Mouse (Mus musculus): ENCODE measurements around the gene Zcchc4. TPM values are rescaled to one million over a fixed set of nuclear protein-coding genes. Genes with fewer than 3 reads are reported as not detected.

Zcchc4 gene
- polyA plus RNA-seq, 1 experiment from 2014 or later: 7.3 TPM

GRCm38 (mm10) chr5:52812456-52812855 lies 37.2 kb downstream of the Zcchc4 start:
- WGBS (ENCODE audit: missing documents): 94% methylated on average over 7 of the region's 10 CpGs
- no peak overlapping the region for H3K27ac ChIP-seq
- H3K79me2 ChIP-seq (ENCODE audit: inconsistent target): no peaks in the 10 kb centered on the region
- H3K36me3 ChIP-seq (ENCODE audit: inconsistent target): peaks cover 31% of the 10 kb centered on the region
- H3K4me3 ChIP-seq (ENCODE audit: inconsistent target): no peak overlapping the region

GRCm38 (mm10) chr5:52813312-52813711 lies 38.1 kb downstream of the Zcchc4 start:
- no peak overlapping the region for H3K4me3 ChIP-seq (ENCODE audit: inconsistent target)
- 94% methylated on average over 7 of the region's 7 CpGs for WGBS (ENCODE audit: missing documents)
- peaks cover 31% of the 10 kb centered on the region for H3K36me3 ChIP-seq (ENCODE audit: inconsistent target)
- no peaks in the 10 kb centered on the region for H3K79me2 ChIP-seq (ENCODE audit: inconsistent target)
- no peak overlapping the region for H3K27ac ChIP-seq

DNA sequence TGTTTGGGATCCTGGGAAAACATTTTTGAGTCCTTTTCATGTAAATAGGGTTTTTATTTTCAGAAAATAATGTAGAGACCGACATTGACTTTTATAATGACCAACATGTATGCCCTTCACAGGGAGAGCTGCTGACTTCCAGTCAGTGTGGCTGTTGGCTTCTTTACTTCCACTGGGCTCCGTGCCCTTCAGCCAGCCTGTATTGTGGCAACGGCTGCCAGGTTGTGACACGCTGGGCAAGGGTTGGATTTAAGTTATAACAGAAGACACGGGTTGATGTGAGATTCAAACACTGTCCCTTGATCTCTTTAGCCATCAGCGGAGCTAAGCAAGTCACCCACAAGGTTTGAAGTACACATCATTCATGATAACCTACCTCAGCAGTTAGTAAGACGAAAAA lies 43.5 kb downstream of the Zcchc4 start:
- no peak overlapping the region for H3K4me3 ChIP-seq (ENCODE audit: inconsistent target)
- no peaks in the 10 kb centered on the region for H3K79me2 ChIP-seq (ENCODE audit: inconsistent target)
- 93% methylated on average over 7 of the region's 7 CpGs for WGBS (ENCODE audit: missing documents)
- H3K27ac ChIP-seq: no peak overlapping the region
- peaks cover 33% of the 10 kb centered on the region; the same call in 1 of the 2 replicates for H3K36me3 ChIP-seq (ENCODE audit: inconsistent target)

GRCm38 (mm10) chr5:52821691-52822090 lies 46.5 kb downstream of the Zcchc4 start:
- WGBS (ENCODE audit: missing documents): 69% methylated on average over 3 of the region's 3 CpGs
- Histone ChIP-seq H3K79me2 (ENCODE audit: inconsistent target) (no peaks in the 10 kb centered on the region), H3K36me3 (ENCODE audit: inconsistent target) (peaks cover 16% of the 10 kb centered on the region; the same call in 1 of the 2 replicates)

DNA sequence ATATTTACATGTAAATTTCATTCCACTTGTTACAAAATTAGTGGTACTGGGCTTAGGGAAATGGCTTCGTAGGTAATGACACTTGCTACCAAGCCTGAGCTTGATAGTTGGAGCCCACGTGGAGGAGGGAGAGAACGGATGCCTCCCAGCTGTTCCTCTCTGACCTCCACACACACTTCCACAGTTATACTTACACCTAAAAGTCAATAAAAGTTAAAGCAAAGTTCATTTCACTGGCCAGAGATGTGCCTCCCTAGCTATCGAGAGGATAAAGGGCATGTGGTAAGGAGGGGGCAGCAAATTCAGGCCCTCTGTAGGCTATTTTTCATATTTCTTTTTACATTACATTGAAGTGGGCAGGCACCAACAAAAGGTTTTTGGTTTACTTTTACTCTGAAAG lies 52.7 kb downstream of the Zcchc4 start:
- H3K79me2 ChIP-seq (ENCODE audit: inconsistent target): no peaks in the 10 kb centered on the region
- H3K27ac ChIP-seq: no peak overlapping the region
- no peak overlapping the region for H3K4me3 ChIP-seq (ENCODE audit: inconsistent target)
- H3K36me3 ChIP-seq (ENCODE audit: inconsistent target): no peaks in the 10 kb centered on the region
- WGBS (ENCODE audit: missing documents): 94% methylated on average over 4 of the region's 4 CpGs

More at GRCm38 (mm10) chr5:52821691-52822090, 46.5 kb downstream of the Zcchc4 start:
- no peak overlapping the region for H3K27ac ChIP-seq
- no peak overlapping the region for H3K4me3 ChIP-seq (ENCODE audit: inconsistent target)

GRCm38 (mm10) chr5:52833005-52833404 lies 57.8 kb downstream of the Zcchc4 start:
- Histone ChIP-seq H3K4me3 (ENCODE audit: inconsistent target) (peak overlapping the region; percentile 45; the same call in 1 of the 2 replicates), H3K36me3 (ENCODE audit: inconsistent target) (peaks cover 6% of the 10 kb centered on the region; the same call in 1 of the 2 replicates), H3K79me2 (ENCODE audit: inconsistent target) (peaks cover 40% of the 10 kb centered on the region), H3K27ac (no peak overlapping the region)

DNA sequence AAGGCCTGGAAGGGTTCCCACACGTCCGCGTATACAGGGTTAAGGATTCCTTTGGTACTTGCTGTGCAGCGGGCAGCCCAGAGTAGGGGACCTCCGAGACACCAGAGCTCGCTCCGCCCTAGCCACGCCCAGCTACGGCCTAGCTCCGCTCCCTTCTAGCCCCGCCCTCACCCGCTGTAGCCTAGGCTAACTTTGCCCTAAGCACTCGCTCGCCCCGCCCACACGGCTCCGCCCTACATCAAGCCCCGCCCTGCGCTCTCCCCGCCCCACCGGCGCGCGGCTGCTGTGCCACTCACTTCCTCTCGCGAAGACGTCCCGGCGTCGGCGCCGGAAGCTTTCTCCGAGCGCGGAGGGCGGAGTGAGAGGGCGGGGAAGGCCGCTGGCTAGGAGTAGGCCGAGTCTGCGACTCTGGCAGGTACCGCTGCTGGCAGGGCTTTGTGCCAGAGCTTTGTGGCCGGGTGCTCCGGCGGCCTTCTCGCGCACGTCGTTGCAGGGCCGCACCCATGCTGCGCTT lies 58.6 kb downstream of the Zcchc4 start, which contains the start of gene Anapc4:
TSS of gene Anapc4 (plus strand) at position 252 of the 514 bp plus-strand sequence.
- Histone ChIP-seq H3K27ac (peak within 1 kb of the TSS; percentile 36), H3K36me3 (ENCODE audit: inconsistent target) (peaks cover 6% of the 10 kb centered on the region; the same call in 1 of the 2 replicates), H3K79me2 (ENCODE audit: inconsistent target) (peaks cover 48% of the 10 kb centered on the region), H3K4me3 (ENCODE audit: inconsistent target) (peak within 1 kb of the TSS; percentile 91)
- 3% methylated on average over 50 of the region's 50 CpGs for WGBS (ENCODE audit: missing documents)

DNA sequence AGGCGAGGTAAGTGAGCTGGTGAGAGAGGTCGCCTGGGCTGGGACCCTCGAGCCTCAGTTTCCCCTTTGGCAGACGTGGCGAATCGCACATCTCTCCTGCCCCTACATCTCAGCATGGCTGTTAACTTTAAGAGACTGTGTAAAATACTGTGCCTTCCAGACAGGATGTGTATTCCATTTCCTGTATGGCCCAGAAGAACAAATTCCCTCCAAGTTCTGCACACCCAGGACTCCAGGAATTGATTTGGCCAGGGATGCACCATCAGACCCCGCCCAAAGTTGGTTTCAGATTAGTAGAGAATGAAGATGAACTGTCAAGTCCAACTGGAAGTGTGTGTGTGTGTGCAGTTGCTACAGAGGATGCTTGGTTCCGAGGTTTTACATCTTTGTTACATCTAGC lies 59.2 kb downstream of the Zcchc4 start:
- H3K36me3 ChIP-seq (ENCODE audit: inconsistent target): peaks cover 6% of the 10 kb centered on the region; the same call in 1 of the 2 replicates
- peaks cover 49% of the 10 kb centered on the region for H3K79me2 ChIP-seq (ENCODE audit: inconsistent target)
- H3K27ac ChIP-seq: peak overlapping the region; percentile 36; the same call in 1 of the 2 replicates
- 10% methylated on average over 8 of the region's 8 CpGs for WGBS (ENCODE audit: missing documents)
- peak overlapping the region; percentile 91 for H3K4me3 ChIP-seq (ENCODE audit: inconsistent target)

DNA sequence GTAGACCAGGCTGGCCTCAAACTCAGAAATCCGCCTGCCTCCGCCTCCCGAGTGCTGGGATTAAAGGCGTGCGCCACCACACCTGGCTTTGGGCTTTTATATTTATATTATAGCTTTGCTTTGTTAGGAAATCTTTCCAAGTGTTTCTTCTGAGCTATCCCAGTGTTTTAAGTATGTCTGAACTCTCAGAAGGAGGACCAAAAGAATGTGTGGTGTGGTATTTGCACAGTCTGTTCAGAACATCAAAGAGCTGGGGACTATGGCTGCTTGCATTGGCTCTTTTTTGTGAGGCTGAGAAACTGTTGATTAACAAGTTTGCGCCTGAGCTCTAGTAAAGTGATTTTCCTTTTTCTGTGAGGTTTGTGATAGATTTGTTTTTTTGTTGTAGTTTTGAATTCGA lies 69.1 kb downstream of the Zcchc4 start:
- 99% methylated on average over 7 of the region's 7 CpGs for WGBS (ENCODE audit: missing documents)

DNA sequence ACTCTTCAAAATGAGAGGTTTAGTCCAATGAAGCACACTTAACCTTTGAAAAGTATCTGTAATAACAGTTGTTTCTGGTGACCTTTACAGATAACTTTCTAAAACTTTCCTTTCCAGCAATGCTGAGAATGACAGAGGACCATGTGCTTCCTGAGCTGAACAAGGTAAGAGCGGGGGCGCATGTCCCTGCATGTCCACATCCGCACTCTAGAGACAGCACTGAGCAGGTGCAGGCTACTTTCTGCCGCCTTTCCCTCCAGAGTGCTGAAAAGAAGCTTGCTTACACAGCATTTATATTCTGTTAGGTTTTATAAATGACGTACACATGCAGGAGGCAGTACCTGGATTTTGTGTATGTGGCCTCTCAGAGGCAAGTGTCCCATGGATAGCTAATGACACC lies 80.5 kb downstream of the Zcchc4 start:
- Histone ChIP-seq H3K4me3 (ENCODE audit: inconsistent target) (no peak overlapping the region), H3K79me2 (ENCODE audit: inconsistent target) (no peaks in the 10 kb centered on the region), H3K27ac (no peak overlapping the region), H3K36me3 (ENCODE audit: inconsistent target) (peaks cover 64% of the 10 kb centered on the region)
- 96% methylated on average over 5 of the region's 5 CpGs for WGBS (ENCODE audit: missing documents)

More for the DNA sequence above, 69.1 kb downstream of the Zcchc4 start:
- H3K79me2 ChIP-seq (ENCODE audit: inconsistent target): no peaks in the 10 kb centered on the region; the same call in 1 of the 2 replicates
- no peak overlapping the region for H3K27ac ChIP-seq
- no peak overlapping the region for H3K4me3 ChIP-seq (ENCODE audit: inconsistent target)
- H3K36me3 ChIP-seq (ENCODE audit: inconsistent target): peaks cover 68% of the 10 kb centered on the region

GRCm38 (mm10) chr5:52864446-52864845 lies 89.2 kb downstream of the Zcchc4 start:
- Histone ChIP-seq H3K4me3 (ENCODE audit: inconsistent target) (no peak overlapping the region), H3K27ac (no peak overlapping the region), H3K79me2 (ENCODE audit: inconsistent target) (no peaks in the 10 kb centered on the region), H3K36me3 (ENCODE audit: inconsistent target) (peaks cover 55% of the 10 kb centered on the region; the same call in 1 of the 2 replicates)
- WGBS (ENCODE audit: missing documents): 89% methylated on average over 8 of the region's 8 CpGs

GRCm38 (mm10) chr5:52865825-52866224 lies 90.6 kb downstream of the Zcchc4 start:
- no peaks in the 10 kb centered on the region for H3K79me2 ChIP-seq (ENCODE audit: inconsistent target)
- H3K36me3 ChIP-seq (ENCODE audit: inconsistent target): peaks cover 43% of the 10 kb centered on the region; the same call in 1 of the 2 replicates
- no peak overlapping the region for H3K4me3 ChIP-seq (ENCODE audit: inconsistent target)
- 0 out of 2 replicates have a peak overlapping the region, but pooled peaks have one; percentile 10 for H3K27ac ChIP-seq
- WGBS (ENCODE audit: missing documents): 9% methylated on average over 9 of the region's 9 CpGs

DNA sequence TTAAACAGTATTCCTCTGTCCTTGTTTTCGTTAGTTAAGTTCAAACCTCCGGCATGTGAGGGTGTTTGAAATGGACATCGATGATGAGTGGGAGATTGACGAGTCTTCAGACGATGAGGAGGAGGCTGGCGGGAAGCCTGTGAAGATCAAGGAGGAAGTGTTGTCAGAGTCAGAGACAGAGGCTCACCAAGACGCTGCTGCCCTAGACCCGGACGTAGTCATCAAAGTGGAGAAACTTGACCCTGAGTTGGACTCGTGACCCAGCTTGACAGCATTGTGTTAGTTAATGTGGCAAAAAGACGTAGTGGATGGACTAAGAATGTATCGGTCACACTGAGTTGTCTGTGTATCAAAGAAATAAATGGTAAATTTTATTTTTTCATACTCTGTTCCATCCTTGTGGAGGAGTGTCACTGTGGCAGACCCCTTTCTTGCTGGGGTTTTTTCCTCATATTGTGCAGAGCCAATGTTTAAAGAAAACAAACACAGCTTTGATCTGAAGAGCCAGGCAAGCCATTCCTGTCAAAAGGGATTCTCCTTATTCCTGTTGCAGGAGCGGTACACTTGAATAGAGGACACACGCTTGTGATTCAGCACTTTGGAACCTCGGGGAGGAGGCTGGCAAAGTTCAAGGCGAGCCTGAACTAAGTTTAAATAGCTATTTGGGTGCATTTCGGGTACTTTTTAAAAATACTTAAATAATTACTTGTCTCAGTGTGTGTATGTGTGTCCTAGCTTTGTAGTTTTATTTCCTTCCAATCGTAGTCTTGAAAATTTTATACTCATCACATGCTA lies 91.3 kb downstream of the Zcchc4 start:
- Histone ChIP-seq H3K79me2 (ENCODE audit: inconsistent target) (no peaks in the 10 kb centered on the region), H3K4me3 (ENCODE audit: inconsistent target) (no peak overlapping the region), H3K27ac (peak overlapping the region; percentile 10; the same call in 1 of the 2 replicates), H3K36me3 (ENCODE audit: inconsistent target) (peaks cover 36% of the 10 kb centered on the region; the same call in 1 of the 2 replicates)
- WGBS (ENCODE audit: missing documents): 73% methylated on average over 18 of the region's 18 CpGs

- 94% methylated on average over 12 of the region's 12 CpGs for WGBS (ENCODE audit: missing documents)
- Histone ChIP-seq H3K27ac (no peak overlapping the region), H3K79me2 (ENCODE audit: inconsistent target) (no peaks in the 10 kb centered on the region), H3K36me3 (ENCODE audit: inconsistent target) (peaks cover 12% of the 10 kb centered on the region; the same call in 1 of the 2 replicates), H3K4me3 (ENCODE audit: inconsistent target) (no peak overlapping the region)
Observed at GRCm38 (mm10) chr5:52868918-52869703, 93.9 kb downstream of the Zcchc4 start.
